Mouse (Mus musculus): ENCODE results near the gene Megf11. TPM values are rescaled to one million over a fixed set of nuclear protein-coding genes. Genes with fewer than 3 reads are reported as not detected.

Gene Megf11
- total and polyA plus RNA-seq, 3 experiments = 0.33 to 2.0 (median 1.6) TPM

GRCm38 (mm10) chr9:64421986-64422616 is 36.7 kb downstream of the Megf11 start:
- no peaks in the 10 kb centered on the region for H3K27me3 ChIP-seq (ENCODE audit: control insufficient read depth, insufficient read depth, low read length)
- H3K36me3 ChIP-seq (ENCODE audit: control insufficient read depth, insufficient read depth, low read length) = no peaks in the 10 kb centered on the region
- TF ChIP-seq EP300 (IDR thresholded peaks at IDR 0.05; ENCODE audit: insufficient read depth, low read depth, low read length) (no peak), CTCF (IDR thresholded peaks at IDR 0.05) (no peak), POLR2A (IDR thresholded peaks at IDR 0.05; ENCODE audit: insufficient read depth, low read depth, low read length) (no peak)
- intact Hi-C loops (cut with DNase I) = no loop called here
- H3K4me3 ChIP-seq = no peak overlapping the region
- H3K4me1 ChIP-seq (ENCODE audit: control insufficient read depth, insufficient read depth, low read length) = no peaks in the 10 kb centered on the region
- H3K9ac ChIP-seq (ENCODE audit: low read depth, low read length) = no peak overlapping the region
- no peak overlapping the region for H3K27ac ChIP-seq
- no peak for DNase-seq
- no peaks in the 10 kb centered on the region for H3K79me2 ChIP-seq (replicated peaks; ENCODE audit: control insufficient read depth, insufficient read depth, low read length)
- 83% methylated on average over 8 of the region's 8 CpGs for WGBS

GRCm38 (mm10) chr9:64423912-64424311 is 38.5 kb downstream of the Megf11 start:
- no peaks in the 10 kb centered on the region for H3K36me3 ChIP-seq (ENCODE audit: control insufficient read depth, insufficient read depth, low read length)
- H3K27me3 ChIP-seq (ENCODE audit: control insufficient read depth, insufficient read depth, low read length) = no peaks in the 10 kb centered on the region
- intact Hi-C loops (cut with DNase I) = no loop called here
- TF ChIP-seq CTCF (IDR thresholded peaks at IDR 0.05) = no peak
- no peak for TF ChIP-seq POLR2A (IDR thresholded peaks at IDR 0.05; ENCODE audit: insufficient read depth, low read depth, low read length)
- TF ChIP-seq EP300 (IDR thresholded peaks at IDR 0.05; ENCODE audit: insufficient read depth, low read depth, low read length) = no peak
- H3K4me3 ChIP-seq = no peak overlapping the region
- 88% methylated on average over 1 of the region's 1 CpGs for WGBS
- no peak overlapping the region for H3K9ac ChIP-seq (ENCODE audit: low read depth, low read length)
- DNase-seq = no peak
- no peak overlapping the region for H3K27ac ChIP-seq
- H3K79me2 ChIP-seq (replicated peaks; ENCODE audit: control insufficient read depth, insufficient read depth, low read length) = no peaks in the 10 kb centered on the region
- H3K4me1 ChIP-seq (ENCODE audit: control insufficient read depth, insufficient read depth, low read length) = no peaks in the 10 kb centered on the region

DNA sequence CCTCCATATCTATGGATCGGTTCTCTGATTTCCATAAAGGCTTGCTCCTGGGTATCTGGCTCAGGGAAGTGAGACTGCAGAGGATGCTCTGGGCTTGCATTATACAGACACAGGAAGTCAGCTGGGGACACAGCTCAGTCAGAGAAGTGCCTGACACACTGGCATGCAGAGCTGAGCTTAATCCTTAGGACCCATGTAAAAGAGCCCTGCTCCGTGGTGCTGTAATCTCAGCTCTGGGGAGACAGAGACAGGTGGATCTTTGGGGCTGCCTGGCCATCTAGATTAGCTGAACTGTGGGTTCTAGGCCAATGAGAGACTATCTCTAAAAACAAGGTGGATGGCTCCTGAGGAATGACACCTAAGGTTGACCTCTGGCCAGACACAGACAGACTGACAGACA is 50.7 kb downstream of the Megf11 start:
- Histone ChIP-seq H3K9ac (ENCODE audit: low read depth, low read length) (no peak overlapping the region), H3K27me3 (ENCODE audit: control insufficient read depth, insufficient read depth, low read length) (no peaks in the 10 kb centered on the region), H3K79me2 (replicated peaks; ENCODE audit: control insufficient read depth, insufficient read depth, low read length) (no peaks in the 10 kb centered on the region), H3K36me3 (ENCODE audit: control insufficient read depth, insufficient read depth, low read length) (no peaks in the 10 kb centered on the region), H3K4me3 (no peak overlapping the region), H3K27ac (no peak overlapping the region), H3K4me1 (ENCODE audit: control insufficient read depth, insufficient read depth, low read length) (no peaks in the 10 kb centered on the region)
- WGBS = 55% methylated on average over 2 of the region's 2 CpGs
- intact Hi-C loops (cut with DNase I) = no loop called here
- TF ChIP-seq EP300 (IDR thresholded peaks at IDR 0.05; ENCODE audit: insufficient read depth, low read depth, low read length) (no peak), CTCF (IDR thresholded peaks at IDR 0.05) (no peak), POLR2A (IDR thresholded peaks at IDR 0.05; ENCODE audit: insufficient read depth, low read depth, low read length) (no peak)
- DNase-seq = no peak

DNA sequence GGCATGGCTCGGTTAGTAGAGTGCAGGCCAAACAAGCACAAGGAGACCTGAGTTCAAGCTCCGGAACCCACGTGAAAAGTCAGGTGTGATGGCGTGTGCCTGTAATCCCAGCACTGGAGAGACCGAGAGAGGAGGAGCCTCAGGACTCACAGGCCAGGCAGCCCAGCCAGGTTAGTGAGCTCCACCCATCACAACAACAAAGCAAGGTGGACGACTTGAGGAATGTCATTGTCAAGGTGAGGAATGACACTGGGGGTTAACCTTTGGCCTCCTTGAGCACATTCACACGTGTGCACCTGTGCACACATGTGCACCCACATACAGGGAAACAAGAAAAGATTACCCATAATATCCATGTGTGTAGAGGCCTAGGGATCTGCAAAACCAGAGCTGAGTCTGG is 54.7 kb downstream of the Megf11 start:
- H3K4me1 ChIP-seq (ENCODE audit: control insufficient read depth, insufficient read depth, low read length) = no peaks in the 10 kb centered on the region
- no peak overlapping the region for H3K4me3 ChIP-seq
- TF ChIP-seq POLR2A (IDR thresholded peaks at IDR 0.05; ENCODE audit: insufficient read depth, low read depth, low read length) (no peak), CTCF (IDR thresholded peaks at IDR 0.05) (no peak), EP300 (IDR thresholded peaks at IDR 0.05; ENCODE audit: insufficient read depth, low read depth, low read length) (no peak)
- 83% methylated on average over 7 of the region's 7 CpGs for WGBS
- intact Hi-C loops (cut with DNase I) = no loop called here
- DNase-seq = no peak
- no peak overlapping the region for H3K9ac ChIP-seq (ENCODE audit: low read depth, low read length)
- no peaks in the 10 kb centered on the region for H3K79me2 ChIP-seq (replicated peaks; ENCODE audit: control insufficient read depth, insufficient read depth, low read length)
- H3K36me3 ChIP-seq (ENCODE audit: control insufficient read depth, insufficient read depth, low read length) = no peaks in the 10 kb centered on the region
- no peak overlapping the region for H3K27ac ChIP-seq
- no peaks in the 10 kb centered on the region for H3K27me3 ChIP-seq (ENCODE audit: control insufficient read depth, insufficient read depth, low read length)

GRCm38 (mm10) chr9:64445981-64446380 is 60.6 kb downstream of the Megf11 start:
- intact Hi-C loops (cut with DNase I) = no loop called here
- TF ChIP-seq CTCF (IDR thresholded peaks at IDR 0.05) (no peak), POLR2A (IDR thresholded peaks at IDR 0.05; ENCODE audit: insufficient read depth, low read depth, low read length) (no peak), EP300 (IDR thresholded peaks at IDR 0.05; ENCODE audit: insufficient read depth, low read depth, low read length) (no peak)
- WGBS = 97% methylated on average over 1 of the region's 1 CpGs
- no peaks in the 10 kb centered on the region for H3K27me3 ChIP-seq (ENCODE audit: control insufficient read depth, insufficient read depth, low read length)
- H3K36me3 ChIP-seq (ENCODE audit: control insufficient read depth, insufficient read depth, low read length) = no peaks in the 10 kb centered on the region
- H3K27ac ChIP-seq = no peak overlapping the region
- no peaks in the 10 kb centered on the region for H3K79me2 ChIP-seq (replicated peaks; ENCODE audit: control insufficient read depth, insufficient read depth, low read length)
- no peak overlapping the region for H3K9ac ChIP-seq (ENCODE audit: low read depth, low read length)
- peaks cover 2% of the 10 kb centered on the region for H3K4me1 ChIP-seq (ENCODE audit: control insufficient read depth, insufficient read depth, low read length)
- DNase-seq = no peak
- no peak overlapping the region for H3K4me3 ChIP-seq

- H3K27ac ChIP-seq = no peak overlapping the region
- no peak overlapping the region for H3K4me3 ChIP-seq
- intact Hi-C loops (cut with DNase I) = no loop called here
- no peak overlapping the region for H3K9ac ChIP-seq (ENCODE audit: low read depth, low read length)
- H3K4me1 ChIP-seq (ENCODE audit: control insufficient read depth, insufficient read depth, low read length) = peaks cover 2% of the 10 kb centered on the region
- WGBS = 33% methylated on average over 6 of the region's 6 CpGs
- no peaks in the 10 kb centered on the region for H3K36me3 ChIP-seq (ENCODE audit: control insufficient read depth, insufficient read depth, low read length)
- no peaks in the 10 kb centered on the region for H3K27me3 ChIP-seq (ENCODE audit: control insufficient read depth, insufficient read depth, low read length)
- no peaks in the 10 kb centered on the region for H3K79me2 ChIP-seq (replicated peaks; ENCODE audit: control insufficient read depth, insufficient read depth, low read length)
- no peak for DNase-seq
- no peak for TF ChIP-seq EP300 (IDR thresholded peaks at IDR 0.05; ENCODE audit: insufficient read depth, low read depth, low read length)
- TF ChIP-seq POLR2A (IDR thresholded peaks at IDR 0.05; ENCODE audit: insufficient read depth, low read depth, low read length) = no peak
- TF ChIP-seq CTCF (IDR thresholded peaks at IDR 0.05) = no peak
Observed at GRCm38 (mm10) chr9:64447070-64447469, 61.6 kb downstream of the Megf11 start.
